Mouse (Mus musculus): Measurements from ENCODE around the gene Gal3st1. TPM values are rescaled to one million over a fixed set of nuclear protein-coding genes. Genes with fewer than 3 reads are reported as not detected.
"Not testable (repeated sequence)": the region's sequence is repeated elsewhere in the genome, so short reads cannot be mapped to it uniquely, and the experiment has no call there.

Gal3st1 gene
- total RNA-seq, 2 experiments from 2014 or later = 4.6 to 5.4 TPM

DNA sequence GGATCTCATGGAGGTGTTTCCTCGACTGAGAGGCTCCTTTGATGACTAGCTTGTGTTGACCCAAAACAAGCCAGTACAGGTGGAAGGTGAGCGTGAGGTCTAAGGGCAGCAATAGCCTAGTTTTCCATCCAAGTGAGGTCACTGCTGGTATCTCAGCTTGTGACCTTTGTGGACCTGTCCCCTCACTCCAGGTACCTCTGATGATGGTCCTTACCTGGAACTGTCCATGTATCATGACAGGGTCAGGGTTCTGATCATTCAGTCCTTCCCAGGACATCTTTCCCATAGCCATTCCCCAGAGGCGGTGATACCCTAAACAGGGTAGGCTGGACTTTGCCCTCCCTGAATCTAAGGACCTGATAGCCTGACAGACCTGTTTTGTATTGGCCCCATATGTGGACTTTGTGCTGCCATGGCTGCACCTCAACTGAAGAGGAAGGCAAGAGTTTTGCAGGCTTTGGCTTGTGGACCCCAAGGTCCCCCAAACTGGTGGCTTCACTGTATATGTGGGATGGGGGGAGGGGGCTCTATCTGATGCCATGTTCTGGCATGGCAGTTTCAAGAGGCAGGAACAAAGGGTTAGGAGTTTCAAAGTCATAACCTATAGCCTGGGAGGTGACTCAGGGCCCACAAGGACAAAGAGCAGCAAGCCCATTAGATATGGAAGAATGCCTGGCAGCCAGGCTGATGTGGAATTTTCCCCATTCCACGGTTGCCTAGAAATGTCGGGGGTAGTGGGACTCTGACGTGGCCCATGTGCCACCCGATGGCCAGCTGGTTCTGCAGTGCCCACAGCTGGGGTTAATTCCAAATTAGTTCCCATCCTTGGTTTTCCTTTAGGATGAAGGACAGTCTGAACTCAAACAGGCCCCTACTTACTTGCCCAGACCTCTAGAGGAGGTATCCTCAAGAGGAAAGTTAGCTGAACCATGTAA lies 894 bp upstream of the Gal3st1 start:
- intact Hi-C loops (cut with DNase I) = no loop called here
- DNase-seq = no peak

DNA sequence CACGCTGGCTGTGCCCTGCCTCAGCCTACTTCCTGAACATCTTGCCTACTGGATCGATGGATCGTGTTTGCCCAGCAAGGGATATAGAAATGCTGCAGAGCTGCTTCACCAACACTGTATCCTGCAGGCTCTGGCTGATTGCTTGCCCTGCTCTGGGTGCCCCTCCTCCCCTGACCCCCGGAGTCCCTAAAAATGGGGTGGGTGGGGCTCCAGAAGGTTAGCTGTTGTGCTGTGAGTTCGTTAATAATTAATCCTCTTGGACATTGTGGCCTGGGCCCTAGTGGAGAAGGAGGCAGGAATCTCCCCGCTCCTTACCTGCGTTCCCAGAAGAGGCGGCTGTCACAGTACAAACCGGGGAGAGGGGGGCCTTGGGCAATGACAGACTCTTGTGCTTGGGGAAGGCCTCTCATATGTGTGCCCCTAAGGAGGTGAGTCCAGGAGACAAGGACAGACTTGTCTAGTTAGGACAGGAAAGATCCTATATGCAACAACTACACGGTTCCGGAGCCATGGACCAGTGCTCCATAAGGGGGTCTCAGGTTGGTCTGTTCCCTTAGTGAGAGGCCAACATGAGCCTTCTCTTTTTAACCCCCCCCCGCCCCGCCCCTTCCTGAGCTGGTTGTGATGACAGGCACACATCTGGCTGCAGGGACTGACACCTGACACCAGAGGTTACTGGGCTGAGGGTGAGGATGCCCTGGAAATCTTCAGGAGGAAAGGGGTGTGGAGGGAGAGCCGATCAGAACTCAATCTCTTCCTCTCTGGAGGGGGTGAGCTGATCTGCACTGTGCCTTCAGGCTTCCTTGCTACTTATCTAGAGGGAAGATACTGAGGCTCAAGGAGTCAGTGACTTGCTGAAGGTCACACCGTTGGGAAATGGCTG lies 668 bp downstream of the Gal3st1 start:
- DNase-seq = no peak
- intact Hi-C loops (cut with DNase I) = no loop called here

DNA sequence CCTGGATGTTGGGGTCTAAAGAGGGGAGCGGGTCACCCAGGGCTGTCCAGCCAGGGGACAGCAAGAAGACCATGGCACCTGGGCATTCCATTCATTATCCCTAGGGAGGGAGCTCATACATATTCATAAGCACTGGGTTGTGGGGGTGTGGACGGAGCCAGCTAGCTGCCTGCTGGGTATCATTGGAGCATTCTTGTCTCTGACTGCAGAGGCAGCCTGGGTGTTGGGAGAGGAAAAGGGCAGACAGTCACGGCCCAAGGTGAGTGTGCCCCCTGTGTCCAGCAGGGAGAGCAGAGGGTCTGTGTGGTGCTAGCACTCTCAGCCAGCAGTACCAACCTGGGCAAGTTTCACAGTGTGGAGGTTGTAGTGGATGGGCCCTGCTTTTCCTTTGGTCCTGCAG lies 6.3 kb downstream of the Gal3st1 start:
- no peak for DNase-seq
- intact Hi-C loops (cut with DNase I) = no loop called here

DNA sequence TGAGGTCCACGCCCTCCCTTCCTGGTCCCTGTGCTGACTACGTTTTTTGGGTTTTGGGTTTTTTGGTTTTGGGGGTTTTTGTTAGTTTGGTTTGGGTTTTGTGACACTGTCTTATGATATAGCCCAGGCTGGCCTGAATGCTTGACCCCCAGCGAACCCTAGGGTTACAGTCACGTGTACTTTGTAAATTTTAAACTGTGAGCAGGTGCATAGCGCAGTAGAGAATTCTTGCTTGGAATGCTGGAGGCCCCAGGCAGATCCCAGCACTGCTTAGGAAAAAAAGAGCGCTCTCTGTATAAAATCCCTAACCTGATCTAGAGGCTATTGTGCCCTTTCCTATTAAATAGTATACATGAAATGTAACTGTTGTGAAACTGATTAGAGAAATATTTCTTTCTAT lies 9.7 kb downstream of the Gal3st1 start:
- intact Hi-C loops (cut with DNase I) = no loop called here
- DNase-seq = no peak

DNA sequence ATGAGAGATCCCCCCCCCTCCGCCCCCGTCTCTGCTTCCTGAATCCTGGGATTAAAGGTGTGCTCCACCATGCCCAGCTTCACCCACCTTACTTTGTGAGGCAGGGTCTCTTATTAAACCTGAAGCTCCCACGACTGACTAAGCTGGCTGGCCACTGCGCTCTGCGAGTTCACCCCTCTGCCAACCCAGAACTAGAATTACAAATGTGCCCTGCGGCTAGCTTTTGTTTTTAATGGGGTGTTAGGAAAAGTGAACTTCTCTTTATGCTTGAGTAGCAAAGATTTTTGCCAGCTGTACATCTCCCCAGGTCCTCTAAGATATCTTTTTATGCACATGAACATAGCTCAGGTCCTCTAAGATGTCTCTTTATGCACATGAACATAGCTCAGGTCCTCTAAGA lies 10.5 kb downstream of the Gal3st1 start:
- intact Hi-C loops (cut with DNase I) = no loop called here
- DNase-seq = no peak

DNA sequence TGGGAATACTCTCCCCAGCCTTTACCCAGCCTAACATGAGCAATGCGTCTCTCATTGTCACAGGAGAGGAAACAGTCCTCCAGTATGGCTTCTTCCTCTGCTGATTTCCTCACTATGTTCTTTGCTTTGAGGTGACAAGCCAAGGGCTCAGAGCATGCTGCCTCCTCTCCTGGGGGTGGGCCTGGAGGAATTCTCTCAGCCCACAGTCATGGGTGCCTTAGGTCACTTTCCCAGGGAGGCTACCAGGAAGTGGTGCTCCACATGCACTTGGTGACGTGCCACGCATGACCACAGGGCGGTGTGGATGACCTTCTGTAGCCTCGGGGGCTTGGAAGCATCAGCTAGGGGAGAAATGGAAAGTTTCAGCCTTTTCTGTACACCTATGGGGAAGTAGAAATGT lies 12.1 kb downstream of the Gal3st1 start:
- intact Hi-C loops (cut with DNase I) = no loop called here
- DNase-seq = no peak

DNA sequence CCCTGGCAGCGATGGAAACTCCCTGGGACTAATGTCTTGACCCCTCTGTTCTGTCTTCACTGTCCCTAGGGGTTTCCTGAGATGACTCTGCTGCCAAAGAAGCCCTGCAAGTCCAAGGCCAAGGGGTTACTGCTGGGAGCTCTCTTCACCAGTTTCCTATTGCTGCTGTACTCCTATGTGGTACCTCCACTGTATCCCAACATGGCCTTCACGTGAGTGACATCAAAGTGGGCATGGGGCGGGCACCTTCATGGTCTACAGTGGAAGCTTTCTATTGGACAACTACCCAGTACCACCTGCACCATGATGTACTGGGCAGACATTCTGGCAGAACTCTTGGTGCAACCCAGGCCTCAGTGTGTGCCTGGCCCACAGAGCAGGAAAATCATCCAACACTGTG lies 13.4 kb downstream of the Gal3st1 start:
- DNase-seq = no peak
- intact Hi-C loops (cut with DNase I) = no loop called here

DNA sequence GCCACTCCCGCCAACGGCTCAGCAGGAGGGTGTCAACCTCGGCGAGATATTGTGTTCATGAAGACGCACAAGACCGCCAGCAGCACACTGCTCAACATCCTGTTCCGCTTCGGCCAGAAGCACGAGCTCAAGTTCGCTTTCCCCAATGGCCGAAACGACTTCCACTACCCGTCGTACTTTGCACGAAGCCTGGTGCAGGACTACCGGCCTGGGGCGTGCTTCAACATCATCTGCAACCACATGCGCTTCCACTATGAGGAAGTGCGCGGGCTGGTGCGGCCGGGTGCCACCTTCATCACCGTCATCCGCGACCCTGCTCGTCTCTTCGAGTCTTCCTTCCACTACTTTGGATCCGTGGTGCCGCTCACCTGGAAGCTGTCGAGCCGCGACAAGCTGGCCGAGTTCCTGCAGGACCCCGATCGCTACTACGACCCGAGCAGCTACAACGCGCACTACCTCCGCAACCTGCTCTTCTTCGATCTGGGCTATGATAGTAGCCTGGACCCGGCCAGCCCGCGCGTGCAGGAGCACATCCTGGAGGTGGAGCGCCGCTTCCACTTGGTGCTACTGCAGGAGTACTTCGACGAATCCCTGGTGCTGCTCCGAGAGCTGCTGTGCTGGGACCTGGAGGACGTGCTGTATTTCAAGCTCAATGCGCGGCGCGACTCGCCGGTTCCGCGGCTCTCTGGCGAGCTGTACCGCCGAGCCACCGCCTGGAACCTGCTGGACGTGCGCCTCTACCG lies 14.7 kb downstream of the Gal3st1 start:
- DNase-seq = no peak
- intact Hi-C loops (cut with DNase I) = no loop called here

DNA sequence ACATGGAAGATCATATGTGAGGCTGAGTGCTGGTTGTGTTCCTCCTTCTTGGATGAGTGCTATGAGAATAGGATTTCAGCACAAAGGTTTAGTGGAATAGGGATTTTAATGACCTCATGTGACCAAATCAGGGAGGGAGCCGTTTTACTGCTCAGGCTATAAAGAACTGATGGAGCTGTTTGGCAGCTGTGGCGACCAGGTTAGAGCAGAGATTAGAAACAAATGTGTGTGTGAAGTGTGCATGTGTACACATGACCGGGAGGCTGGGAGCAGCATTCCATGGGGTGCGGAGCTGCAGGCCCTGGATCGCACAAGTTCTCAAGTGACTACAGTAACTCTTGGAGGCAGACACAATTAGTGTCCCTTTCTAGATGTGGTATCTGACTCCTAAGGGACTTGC lies 16.1 kb downstream of the Gal3st1 start:
- intact Hi-C loops (cut with DNase I) = no loop called here
- no peak for DNase-seq

DNA sequence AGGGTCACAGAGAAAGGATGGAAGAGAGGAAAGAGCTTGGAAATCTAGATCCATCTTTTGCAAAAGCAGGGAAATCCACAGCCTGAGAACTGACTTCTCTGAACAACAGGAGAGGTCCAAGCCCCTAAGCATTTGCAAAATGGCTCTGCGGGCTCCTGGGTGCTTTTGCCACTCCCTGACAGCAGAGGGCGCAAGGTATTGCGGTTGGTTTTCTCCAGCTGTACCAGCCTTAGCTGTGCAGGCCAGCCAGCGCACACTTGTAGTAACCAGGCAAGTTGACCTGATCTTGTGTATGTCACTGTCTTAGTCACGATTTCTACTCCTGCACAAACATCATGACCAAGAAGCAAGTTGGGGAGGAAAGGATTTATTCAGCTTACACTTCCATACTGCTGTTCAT lies 18.2 kb downstream of the Gal3st1 start:
- intact Hi-C loops (cut with DNase I) = loop anchor here (5.0 kb wide), 1 partner anchor 81 kb away; no protein-coding TSS in a partner anchor
- peak; percentile 68 for DNase-seq

DNA sequence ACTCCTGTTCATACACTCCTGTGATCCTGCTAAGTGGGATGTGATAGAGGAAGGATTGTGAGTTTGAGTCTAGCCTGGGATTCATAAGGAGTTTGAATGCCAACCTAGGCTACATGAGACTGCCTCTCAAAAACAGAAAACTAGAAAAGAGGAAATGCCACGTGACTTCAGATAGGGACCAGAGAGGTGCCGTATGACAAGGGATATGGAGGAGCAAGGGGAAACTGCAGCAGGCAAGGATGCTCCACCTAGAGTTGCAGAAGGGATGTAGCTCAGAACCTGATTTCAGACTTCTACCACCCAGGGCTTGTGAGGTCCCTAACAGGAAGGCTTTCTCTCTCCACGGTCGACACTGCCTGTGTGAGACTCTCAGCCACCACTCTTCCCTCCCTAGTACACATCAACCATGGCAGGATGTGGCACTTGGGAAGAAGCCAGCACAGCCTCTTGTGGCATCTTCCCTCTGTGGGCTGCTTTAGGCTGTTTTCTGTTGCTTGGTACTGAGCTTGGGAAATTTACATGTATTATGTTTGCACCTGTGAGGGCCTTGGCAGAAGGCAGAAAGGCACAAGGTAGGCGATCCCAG lies 21.9 kb downstream of the Gal3st1 start:
- intact Hi-C loops (cut with DNase I) = no loop called here
- no peak for DNase-seq

DNA sequence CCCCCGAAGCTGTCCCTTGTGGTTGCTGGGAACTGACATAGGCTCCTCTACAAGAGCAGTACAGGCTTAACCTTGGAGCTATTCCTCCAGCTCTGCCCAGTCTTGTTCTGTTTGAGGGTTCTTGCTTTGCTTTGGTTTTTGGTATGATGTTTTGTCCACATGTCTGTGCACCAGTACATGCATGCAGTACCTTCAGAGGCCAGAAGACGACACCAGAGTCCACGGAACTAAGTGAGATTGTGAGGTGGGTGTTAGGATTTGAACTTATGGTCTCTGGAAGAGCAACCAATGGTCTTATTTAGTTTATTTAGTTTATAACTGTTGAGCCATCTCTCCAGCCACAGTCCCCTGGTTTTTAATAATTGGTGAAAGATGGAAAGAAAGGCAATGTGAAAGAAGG lies 23.0 kb downstream of the Gal3st1 start:
- intact Hi-C loops (cut with DNase I) = no loop called here
- DNase-seq = no peak

DNA sequence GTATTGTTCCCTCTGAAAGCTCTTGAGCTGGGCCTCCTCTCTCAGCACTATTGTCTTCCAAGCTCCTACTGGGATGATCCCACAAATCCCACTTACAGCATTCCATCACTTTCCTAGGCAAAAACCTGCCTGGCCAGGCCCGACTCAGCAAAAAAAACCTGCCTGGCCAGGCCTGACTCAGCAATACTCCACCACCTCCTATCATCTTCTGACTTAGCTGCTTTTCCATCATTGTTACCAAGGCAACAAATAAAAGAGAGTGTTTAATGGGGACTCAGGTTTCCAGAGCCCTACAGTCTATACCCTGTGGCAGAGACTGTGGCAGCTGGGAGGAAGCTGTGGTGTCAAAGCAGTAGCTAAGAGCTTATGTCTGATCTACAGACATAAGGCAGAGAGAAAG lies 29.2 kb downstream of the Gal3st1 start:
- no peak for DNase-seq
- intact Hi-C loops (cut with DNase I) = no loop called here

DNA sequence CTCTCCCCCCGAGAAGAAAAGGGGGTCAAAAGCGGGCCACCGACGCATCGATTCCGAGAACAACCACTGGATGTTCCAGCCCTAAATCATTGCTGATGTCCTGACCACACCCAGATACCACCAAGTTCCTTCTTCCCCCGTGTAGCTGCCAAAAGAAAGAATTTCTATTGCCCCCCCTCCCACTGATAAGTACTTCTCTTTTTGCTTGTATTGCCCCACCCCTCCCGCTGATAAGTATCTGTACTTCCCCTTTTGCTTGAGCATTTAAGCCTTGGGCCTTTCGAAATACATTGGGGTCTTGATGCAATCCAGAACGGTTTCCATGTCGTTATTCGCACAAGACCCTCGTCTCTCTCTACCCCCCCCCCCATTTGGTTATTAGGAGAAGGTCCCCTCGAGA lies 32.4 kb downstream of the Gal3st1 start:
- intact Hi-C loops (cut with DNase I); DNase-seq: not testable (repeated sequence)

DNA sequence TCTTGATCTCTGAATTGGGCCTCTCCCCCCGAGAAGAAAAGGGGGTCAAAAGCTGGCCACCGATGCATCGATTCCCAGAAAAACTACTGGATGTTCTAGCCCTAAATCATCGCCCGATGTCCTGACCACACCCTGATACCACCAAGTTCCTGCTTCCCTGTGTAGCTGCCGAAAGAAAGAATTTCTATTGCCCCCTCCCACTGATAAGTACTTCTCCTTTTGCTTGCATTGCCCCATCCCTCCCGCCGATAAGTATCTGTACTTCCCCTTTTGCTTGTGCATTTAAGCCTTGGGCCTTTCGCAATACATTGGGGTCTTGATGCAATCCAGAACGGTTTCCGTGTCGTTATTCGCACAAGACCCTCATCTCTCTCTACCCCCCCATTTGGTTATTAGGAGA lies 38.7 kb downstream of the Gal3st1 start:
- intact Hi-C loops (cut with DNase I); DNase-seq: not testable (repeated sequence)

DNA sequence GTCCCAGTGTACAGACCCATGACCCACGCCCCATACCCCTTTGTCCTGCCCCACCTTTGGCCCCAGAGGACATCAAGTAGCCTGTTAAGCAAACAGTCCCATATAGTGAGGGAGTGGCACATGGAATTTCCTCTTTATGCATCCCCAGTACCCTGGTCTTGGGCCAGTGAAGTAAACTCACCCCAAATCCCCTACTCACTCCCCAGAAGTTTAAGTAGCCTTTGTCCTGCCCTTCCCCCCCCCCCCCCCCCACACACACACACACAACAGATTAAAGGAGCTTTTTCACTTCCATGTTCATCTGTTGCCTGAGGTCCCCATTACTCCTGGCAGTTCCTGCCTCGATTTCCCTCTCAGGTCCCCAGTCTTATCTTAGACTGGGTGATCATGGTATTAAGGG lies 39.9 kb downstream of the Gal3st1 start:
- intact Hi-C loops (cut with DNase I) = no loop called here
- no peak for DNase-seq

DNA sequence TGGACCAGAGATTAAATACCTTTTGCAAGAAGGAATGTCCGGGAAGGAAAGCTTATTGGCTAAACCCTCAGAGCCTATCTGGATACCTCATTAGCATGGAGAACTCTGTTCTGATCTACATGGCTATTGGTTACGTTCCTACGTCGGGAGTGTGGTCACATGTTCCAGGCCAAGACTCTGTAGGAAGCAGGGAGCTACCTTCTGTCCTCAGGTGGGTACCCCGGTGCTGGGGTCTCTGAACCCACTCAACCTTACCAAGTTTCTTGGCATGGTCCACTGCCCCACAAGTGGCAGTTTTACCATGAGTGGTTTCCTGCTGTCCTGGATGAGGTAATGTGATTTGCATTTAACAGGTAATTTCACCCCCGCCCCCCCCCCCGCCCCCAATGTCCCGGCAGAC lies 43.6 kb downstream of the Gal3st1 start:
- intact Hi-C loops (cut with DNase I) = no loop called here

DNA sequence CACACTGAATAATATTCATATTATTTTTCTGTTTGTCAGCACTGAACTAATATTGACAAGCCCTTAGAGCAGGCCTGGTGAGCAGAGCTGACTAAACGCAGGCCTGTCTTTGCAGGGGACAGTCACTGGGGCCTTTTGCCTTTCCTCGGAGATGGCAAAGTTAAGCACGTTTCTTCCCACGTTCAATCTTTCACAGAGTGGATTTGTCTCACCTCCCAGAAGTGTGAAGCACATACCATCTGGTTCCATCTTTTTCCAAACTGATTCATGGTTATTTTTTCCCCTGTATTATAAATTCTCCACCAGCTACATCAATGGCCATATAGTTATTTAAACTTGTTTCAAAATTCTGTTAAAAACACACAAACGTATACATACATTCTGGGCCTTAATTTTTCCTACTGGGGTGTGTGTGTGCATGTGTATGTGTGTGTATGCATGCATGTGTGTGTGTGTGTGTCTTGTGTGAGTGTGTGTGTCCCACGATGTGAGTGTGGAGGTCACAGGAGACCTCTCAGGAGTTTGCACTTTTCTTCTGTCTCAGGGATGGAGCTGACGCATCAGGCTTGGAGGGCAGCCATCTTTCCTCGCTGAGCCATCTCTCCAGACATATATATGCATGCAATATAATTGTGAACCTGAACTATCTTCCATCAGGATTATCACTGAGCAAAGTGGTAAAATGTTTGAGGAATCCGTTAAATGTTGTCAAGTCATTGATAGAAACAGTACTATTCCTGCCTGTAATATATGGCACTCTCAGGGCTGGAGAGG lies 44.3 kb downstream of the Gal3st1 start:
- intact Hi-C loops (cut with DNase I) = no loop called here
- no peak for DNase-seq

More for the DNA sequence above, 43.6 kb downstream of the Gal3st1 start:
- no peak for DNase-seq

DNA sequence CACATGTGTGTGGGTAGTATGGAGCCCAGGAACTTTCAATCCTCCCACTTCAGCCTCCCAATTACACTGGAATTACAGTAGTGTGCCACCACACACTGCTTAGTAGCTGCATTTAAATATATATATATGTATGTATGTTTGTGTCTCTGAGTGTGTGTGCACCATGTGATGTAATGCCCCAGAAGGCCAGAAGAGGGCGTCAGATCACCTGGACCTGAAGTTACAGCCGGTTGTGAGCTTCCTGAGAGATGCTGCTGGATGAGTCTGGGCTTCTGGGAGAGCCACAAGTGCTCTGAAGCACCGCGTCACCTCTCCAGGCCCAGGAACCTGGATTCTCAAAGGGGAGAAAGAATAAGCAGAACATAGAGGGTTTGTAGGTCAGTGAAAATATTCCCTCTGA lies 45.9 kb downstream of the Gal3st1 start:
- no peak for DNase-seq
- intact Hi-C loops (cut with DNase I) = no loop called here

Measured in left cerebral cortex, postnatal 4 days (tissue).